In the genomic region with DNA sequence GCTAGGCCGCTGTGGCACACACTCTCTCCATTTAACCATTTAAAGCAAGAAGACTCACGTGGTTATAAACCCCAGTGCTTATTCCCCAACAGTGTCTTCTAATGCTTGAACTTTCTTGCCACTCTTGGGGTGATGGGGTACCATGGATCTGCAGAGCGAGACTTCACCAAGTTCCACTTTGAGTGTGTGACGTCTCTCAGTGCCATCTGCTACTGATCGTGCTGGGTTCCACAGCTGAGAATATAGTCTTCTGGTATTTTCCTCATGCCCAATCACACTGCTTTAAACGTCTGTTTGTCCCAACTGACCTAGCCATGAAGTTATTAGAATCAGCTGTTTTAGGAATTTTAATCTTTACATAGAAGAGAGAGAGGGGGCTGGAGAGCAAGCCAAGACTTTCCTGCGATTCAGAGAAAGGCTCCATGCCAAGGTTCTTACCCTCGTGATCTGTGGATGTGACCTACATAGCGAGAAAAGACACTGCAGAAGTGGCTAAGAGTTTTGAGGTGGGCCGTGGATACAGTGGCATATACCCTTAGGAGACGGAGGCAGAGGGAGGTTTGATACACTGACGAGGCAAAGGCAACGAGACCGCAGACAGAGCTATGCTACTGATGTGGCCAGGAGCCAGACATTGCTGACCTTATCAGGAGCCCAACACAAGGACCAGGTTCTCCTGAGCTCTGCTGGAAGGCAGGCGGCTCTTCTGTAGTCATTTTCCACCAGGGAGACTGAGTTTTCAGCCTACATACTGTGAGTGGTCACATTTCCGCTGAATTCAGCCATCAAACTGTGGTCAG, we compare ENCODE assay signal across 12 mouse cellular contexts. TPM values are rescaled to one million over a fixed set of nuclear protein-coding genes. Genes with fewer than 3 reads are reported as not detected.
DNase-seq lines count a peak whose midpoint lies in the region; ATAC-seq and TF ChIP-seq lines count a peak whose summit lies in the region.
"Had no signal": no experiment of that assay in that cellular context is flagged by ENCODE, and none has a peak within 500 bp of the region (broad histone marks: within the 10 kb centered on the region; RNA-seq: fewer than 3 reads in every experiment).

No protein-coding gene starts in this region.

- TF ChIP-seq CTCF in liver, postnatal 0 days (IDR thresholded peaks at IDR 0.05; ENCODE audit: low read depth): no peak

- peak; percentile 50; the same call in 1 of the 2 replicates for TF ChIP-seq EP300 in liver, postnatal 0 days (IDR thresholded peaks at IDR 0.05; ENCODE audit: low read depth)

- no peak overlapping the region for H3K4me2 ChIP-seq in midbrain, embryonic 11.5 days
- H3K4me2 ChIP-seq in midbrain, embryonic 16.5 days (ENCODE audit: low read length): no peak overlapping the region
- H3K4me2 ChIP-seq in heart, embryonic 12.5 days: peak overlapping the region; percentile 43; the same call in 1 of the 2 replicates
- H3K4me2 ChIP-seq in liver, postnatal 0 days (ENCODE audit: low read depth, low read length): no peak overlapping the region
- H3K4me2 ChIP-seq in kidney, embryonic 14.5 days (replicated peaks; ENCODE audit: low read depth, low read length): no peak overlapping the region
- H3K4me2 ChIP-seq: midbrain, embryonic 12.5 days had no signal

- no peak overlapping the region for H3K27ac ChIP-seq in midbrain, embryonic 11.5 days (ENCODE audit: low read depth, low read length)
- no peak overlapping the region for H3K27ac ChIP-seq in midbrain, embryonic 16.5 days (ENCODE audit: low read length)
- peak overlapping the region; percentile 64 for H3K27ac ChIP-seq in heart, embryonic 12.5 days (ENCODE audit: poor library complexity, severe bottlenecking)
- H3K27ac ChIP-seq in liver, postnatal 0 days (ENCODE audit: low read depth): no peak overlapping the region
- H3K27ac ChIP-seq in kidney, embryonic 14.5 days (ENCODE audit: low read depth, low read length): no peak overlapping the region
- H3K27ac ChIP-seq: midbrain, embryonic 12.5 days had no signal

- H3K36me3 ChIP-seq in midbrain, embryonic 11.5 days (ENCODE audit: control insufficient read depth, insufficient read depth, low read length): no peaks in the 10 kb centered on the region
- H3K36me3 ChIP-seq in midbrain, embryonic 16.5 days (ENCODE audit: control insufficient read depth, insufficient read depth, low read length): no peaks in the 10 kb centered on the region
- H3K36me3 ChIP-seq in heart, embryonic 12.5 days: no peaks in the 10 kb centered on the region
- H3K36me3 ChIP-seq in liver, postnatal 0 days (replicated peaks; ENCODE audit: insufficient read depth, low read length): no peaks in the 10 kb centered on the region
- no peaks in the 10 kb centered on the region for H3K36me3 ChIP-seq in kidney, embryonic 14.5 days (ENCODE audit: control insufficient read depth, insufficient read depth, low read length)
- H3K36me3 ChIP-seq: midbrain, embryonic 12.5 days had no signal

- no peaks in the 10 kb centered on the region for H3K27me3 ChIP-seq in midbrain, embryonic 11.5 days (ENCODE audit: control insufficient read depth, insufficient read depth, low read length)
- H3K27me3 ChIP-seq in midbrain, embryonic 16.5 days (ENCODE audit: control insufficient read depth, insufficient read depth, low read depth, low read length): no peaks in the 10 kb centered on the region
- no peaks in the 10 kb centered on the region for H3K27me3 ChIP-seq in heart, embryonic 12.5 days (replicated peaks)
- H3K27me3 ChIP-seq in liver, postnatal 0 days (ENCODE audit: insufficient read depth, low read length): no peaks in the 10 kb centered on the region
- no peaks in the 10 kb centered on the region for H3K27me3 ChIP-seq in kidney, embryonic 14.5 days (ENCODE audit: control insufficient read depth, insufficient read depth, low read length)
- H3K27me3 ChIP-seq: midbrain, embryonic 12.5 days; Patski had no signal

- WGBS in midbrain, embryonic 11.5 days: 79% methylated on average over 16 of the region's 16 CpGs
- 70% methylated on average over 16 of the region's 16 CpGs for WGBS in midbrain, embryonic 16.5 days
- 41% methylated on average over 16 of the region's 16 CpGs for WGBS in heart, embryonic 12.5 days
- WGBS in liver, postnatal 0 days (ENCODE audit: insufficient replicate concordance): 63% methylated on average over 16 of the region's 16 CpGs
- WGBS in kidney, embryonic 14.5 days: 81% methylated on average over 16 of the region's 16 CpGs

- DNase-seq in midbrain, embryonic 11.5 days (ENCODE audit: low spot score, missing footprints): peak; percentile 72
- peak; percentile 40 for DNase-seq in c-Kit-positive CD71-positive TER-119-positive erythroid progenitor cells, embryonic 14.5 days (ENCODE audit: low spot score)
- DNase-seq in liver, postnatal 0 days: peak; percentile 61
- DNase-seq in layer of hippocampus, postnatal 14 days (ENCODE audit: low spot score in 2 of 2): no peak
- DNase-seq in thymus, postnatal 25 days: no peak
- DNase-seq: kidney, adult 9 months had no signal

- no peaks in the 10 kb centered on the region for H3K9me3 ChIP-seq in midbrain, embryonic 11.5 days (ENCODE audit: control insufficient read depth, low read length)
- H3K9me3 ChIP-seq in midbrain, embryonic 16.5 days (replicated peaks; ENCODE audit: control insufficient read depth, low read length, poor library complexity, severe bottlenecking): no peaks in the 10 kb centered on the region
- no peaks in the 10 kb centered on the region for H3K9me3 ChIP-seq in heart, embryonic 12.5 days (replicated peaks)
- H3K9me3 ChIP-seq in liver, postnatal 0 days (ENCODE audit: low read length): no peaks in the 10 kb centered on the region
- no peaks in the 10 kb centered on the region for H3K9me3 ChIP-seq in kidney, embryonic 14.5 days (ENCODE audit: control insufficient read depth, low read length)
- H3K9me3 ChIP-seq: midbrain, embryonic 12.5 days had no signal

- ATAC-seq in midbrain, embryonic 11.5 days (ENCODE audit: low FRiP score): no peak
- no peak for ATAC-seq in midbrain, embryonic 16.5 days
- peak; percentile 62; the same call in 1 of the 2 replicates for ATAC-seq in heart, embryonic 12.5 days (ENCODE audit: insufficient number of reproducible peaks, low FRiP score)
- peak; percentile 64 for ATAC-seq in liver, postnatal 0 days
- no peak for ATAC-seq in kidney, embryonic 14.5 days (ENCODE audit: low FRiP score, low TSS enrichment)
- ATAC-seq: Patski had no signal

- no peaks in the 10 kb centered on the region; the same call in 1 of the 2 replicates for H3K4me1 ChIP-seq in midbrain, embryonic 11.5 days (ENCODE audit: control insufficient read depth, insufficient read depth, low read length)
- H3K4me1 ChIP-seq in midbrain, embryonic 16.5 days (ENCODE audit: control insufficient read depth, insufficient read depth, low read length): no peaks in the 10 kb centered on the region; the same call in 1 of the 2 replicates
- peaks cover 25% of the 10 kb centered on the region for H3K4me1 ChIP-seq in heart, embryonic 12.5 days (replicated peaks)
- peaks cover 3% of the 10 kb centered on the region; the same call in 1 of the 2 replicates for H3K4me1 ChIP-seq in liver, postnatal 0 days (ENCODE audit: insufficient read depth)
- peaks cover 2% of the 10 kb centered on the region; the same call in 1 of the 2 replicates for H3K4me1 ChIP-seq in kidney, embryonic 14.5 days (ENCODE audit: control insufficient read depth, insufficient read depth, low read length)

- H3K4me3 ChIP-seq in midbrain, embryonic 11.5 days (ENCODE audit: low read depth, low read length): no peak overlapping the region
- no peak overlapping the region for H3K4me3 ChIP-seq in midbrain, embryonic 16.5 days (ENCODE audit: low read depth, low read length)
- no peak overlapping the region for H3K4me3 ChIP-seq in heart, embryonic 12.5 days
- H3K4me3 ChIP-seq in liver, postnatal 0 days (ENCODE audit: low read depth, low read length): no peak overlapping the region
- H3K4me3 ChIP-seq in kidney, embryonic 14.5 days (ENCODE audit: low read length): no peak overlapping the region
- H3K4me3 ChIP-seq: erythroblast, embryonic 14.5 days; midbrain, embryonic 12.5 days had no signal

- no peak overlapping the region for H3K9ac ChIP-seq in midbrain, embryonic 11.5 days (ENCODE audit: low read length)
- H3K9ac ChIP-seq in midbrain, embryonic 16.5 days (ENCODE audit: low read depth, low read length): no peak overlapping the region
- no peak overlapping the region for H3K9ac ChIP-seq in heart, embryonic 12.5 days
- no peak overlapping the region for H3K9ac ChIP-seq in liver, postnatal 0 days (replicated peaks)
- H3K9ac ChIP-seq in kidney, embryonic 14.5 days (ENCODE audit: low read depth, low read length): no peak overlapping the region
- H3K9ac ChIP-seq: midbrain, embryonic 12.5 days had no signal

RNA-seq across cellular contexts. Expression of a gene that starts 10.3 kb away (rescaled TPM):
- polyA plus RNA-seq in midbrain, embryonic 11.5 days (2014; fragmentation: Nextera tagmentation; extraction: Ambion mirVana): 45.2 and 49.9 TPM in 2 replicates
- 43.6 and 48.2 TPM in 2 replicates for polyA plus RNA-seq in midbrain, embryonic 16.5 days (2015; fragmentation: Nextera tagmentation; extraction: Ambion mirVana)
- 33.8 and 37.0 TPM in 2 replicates for polyA plus RNA-seq in heart, embryonic 12.5 days (2016; fragmentation: Nextera tagmentation; extraction: Ambion mirVana)
- 10.5 and 11.3 TPM in 2 replicates for polyA plus RNA-seq in liver, postnatal 0 days (2015; fragmentation: Nextera tagmentation; extraction: Ambion mirVana)
- polyA plus RNA-seq in kidney, embryonic 14.5 days (2014; fragmentation: Nextera tagmentation; extraction: Ambion mirVana): 36.9 and 45.8 TPM in 2 replicates
- total RNA-seq in layer of hippocampus, postnatal 14 days (2021): 10 to 100 TPM; 23.6 to 23.7 TPM

RNA-seq across cellular contexts. Expression of a gene that starts 21.2 kb away (rescaled TPM):
- 193 and 199 TPM in 2 replicates for polyA plus RNA-seq in midbrain, embryonic 11.5 days (2014; fragmentation: Nextera tagmentation; extraction: Ambion mirVana)
- polyA plus RNA-seq in midbrain, embryonic 16.5 days (2015; fragmentation: Nextera tagmentation; extraction: Ambion mirVana): 147 and 162 TPM in 2 replicates
- 66.9 and 68.4 TPM in 2 replicates for polyA plus RNA-seq in heart, embryonic 12.5 days (2016; fragmentation: Nextera tagmentation; extraction: Ambion mirVana)
- polyA plus RNA-seq in liver, postnatal 0 days (2015; fragmentation: Nextera tagmentation; extraction: Ambion mirVana): 17.2 and 18.4 TPM in 2 replicates
- 54.8 and 77.6 TPM in 2 replicates for polyA plus RNA-seq in kidney, embryonic 14.5 days (2014; fragmentation: Nextera tagmentation; extraction: Ambion mirVana)
- 10 to 100 TPM; 40.6 to 42.1 TPM for total RNA-seq in layer of hippocampus, postnatal 14 days (2021)

Comparison
In these comparisons a context has a peak if more than half of its experiments do, and no peak if none do; other contexts are left out.
1. ATAC-seq: peak in heart, embryonic 12.5 days (single experiment) and liver, postnatal 0 days (single experiment); none in midbrain, embryonic 11.5 days (single experiment), midbrain, embryonic 16.5 days (single experiment) and kidney, embryonic 14.5 days (single experiment).
2. DNase-seq: peak in midbrain, embryonic 11.5 days (single experiment), c-Kit-positive CD71-positive TER-119-positive erythroid progenitor cells, embryonic 14.5 days (single experiment) and liver, postnatal 0 days (single experiment); none in layer of hippocampus, postnatal 14 days (0 of 2) and thymus, postnatal 25 days (single experiment).